Mouse (Mus musculus): ENCODE results near the gene Slc6a1.

Slc6a1 gene

DNA sequence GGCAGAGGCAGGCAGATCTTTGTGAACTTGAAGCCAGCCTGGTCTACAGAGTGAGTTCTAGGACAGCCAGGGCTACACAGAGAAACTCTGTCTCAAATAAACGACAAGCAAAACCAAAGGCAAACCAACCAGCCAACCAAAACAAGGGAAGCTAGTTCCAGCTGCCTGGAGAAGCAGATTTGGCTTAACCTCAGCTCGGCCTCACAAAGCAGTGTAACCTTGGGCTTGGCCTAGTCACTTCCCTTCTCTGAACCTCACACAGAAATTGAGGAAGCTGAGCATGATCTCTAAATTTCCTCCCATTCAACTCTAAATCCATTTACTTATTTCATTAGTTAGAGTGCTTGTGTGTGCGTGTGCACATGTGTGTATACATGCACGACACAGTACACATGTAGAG, 79.9 kb downstream of the Slc6a1 start:
- DNase-seq = no peak

DNA sequence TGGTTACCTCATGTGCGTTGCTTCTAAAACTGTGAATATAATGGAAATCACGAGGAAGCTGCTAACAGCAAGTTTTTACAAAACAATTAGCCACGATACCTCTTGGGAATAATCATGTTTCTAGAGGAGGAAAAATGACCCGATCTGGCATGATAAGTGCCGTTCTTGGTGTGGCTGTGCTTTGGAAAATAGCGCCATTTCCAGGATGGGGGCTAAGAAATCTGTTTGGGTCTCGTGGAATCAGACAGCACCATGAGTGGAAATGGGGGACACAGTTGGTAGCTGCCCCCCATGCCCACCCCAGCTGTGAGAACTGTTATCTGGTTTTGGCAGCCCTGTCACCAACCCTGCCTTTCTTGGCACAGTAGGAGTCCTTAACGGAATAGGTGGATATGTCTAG, 81.3 kb downstream of the Slc6a1 start:
- no peak for DNase-seq

DNA sequence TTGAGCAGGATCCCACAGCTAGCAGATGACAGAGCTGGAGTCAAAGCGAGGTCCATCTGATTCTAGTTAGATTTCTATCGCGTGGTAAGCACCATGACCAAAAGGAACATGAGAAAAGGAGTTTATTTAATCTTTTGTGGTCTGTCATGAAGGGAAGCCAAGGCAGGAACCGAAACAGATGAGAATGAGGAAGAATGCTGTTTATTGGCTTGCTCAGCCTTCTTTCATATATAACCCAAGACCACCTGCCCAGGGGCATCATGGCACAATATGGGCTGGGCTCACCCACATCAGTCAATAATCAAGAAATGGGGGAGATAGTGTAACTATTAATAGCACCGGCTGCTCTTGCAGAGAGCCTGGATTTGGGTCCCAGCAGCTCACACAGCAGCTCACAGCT, 82.3 kb downstream of the Slc6a1 start:
- no peak for DNase-seq

DNA sequence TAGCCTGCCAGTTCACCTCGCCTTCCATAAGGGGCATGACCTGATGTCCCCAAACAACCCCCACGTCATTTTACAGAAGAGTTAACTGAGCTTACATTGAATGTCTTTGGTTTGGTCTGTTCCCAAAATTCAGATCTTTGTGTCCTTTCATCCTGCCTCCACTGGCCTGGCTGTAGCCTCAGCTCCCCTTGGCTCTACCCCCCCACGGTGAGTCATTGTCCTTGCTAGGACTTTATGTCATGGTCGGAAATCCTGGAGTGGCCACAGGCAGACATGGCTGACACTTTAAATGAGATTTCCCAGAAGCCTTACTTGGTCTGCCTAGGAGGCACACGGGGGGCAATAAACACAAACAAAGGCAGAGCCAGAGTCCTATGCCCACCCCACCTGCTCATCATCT, 83.8 kb downstream of the Slc6a1 start:
- DNase-seq = no peak
